Mouse (Mus musculus) CH12.LX (cell line): ENCODE measurements around the gene Plch2.

Experiments
- CHD1 ChIP-seq: IDR thresholded peaks from 2 replicates; pipeline ENCODE4 v1.6.1; 2012; ENCODE audit warnings: low read depth, low read length, improper control_type of control experiment, inconsistent platforms
- CTCF ChIP-seq, 2 experiments: IDR thresholded peaks in 1 of 2; conservative IDR thresholded peaks in 1 of 2; 2 replicates each; pipeline ENCODE4 v1.5.1; 2011 to 2012; ENCODE audit warnings: low read depth in 2 of 2, low read length in 2 of 2, improper control_type of control experiment in 1 of 2, inconsistent platforms in 1 of 2, mild to moderate bottlenecking in 1 of 2, moderate library complexity in 1 of 2
- GABPA ChIP-seq: IDR thresholded peaks from 2 replicates; pipeline ENCODE4 v1.6.1; 2012; ENCODE audit warnings: low read depth, low read length, improper control_type of control experiment, inconsistent platforms; ENCODE audit not compliant: insufficient replicate concordance
- HCFC1 ChIP-seq: IDR thresholded peaks from 2 replicates; pipeline ENCODE4 v1.6.1; 2012; ENCODE audit warnings: low read depth, mild to moderate bottlenecking, inconsistent platforms, low read length, improper control_type of control experiment
- MAFK ChIP-seq: IDR thresholded peaks from 2 replicates; pipeline ENCODE4 v1.6.1; 2011; ENCODE audit warnings: low read length, improper control_type of control experiment; ENCODE audit not compliant: insufficient replicate concordance
- MAX ChIP-seq: IDR thresholded peaks from 2 replicates; pipeline ENCODE4 v1.6.1; 2011; ENCODE audit warnings: low read length, improper control_type of control experiment
- MAZ ChIP-seq: IDR thresholded peaks from 2 replicates; pipeline ENCODE4 v1.6.1; 2012; ENCODE audit warnings: low read depth, mild to moderate bottlenecking, inconsistent platforms, low read length, improper control_type of control experiment, moderate library complexity
- MXI1 ChIP-seq: IDR thresholded peaks from 2 replicates; pipeline ENCODE4 v1.6.1; 2011; ENCODE audit warnings: mild to moderate bottlenecking, low read depth, low read length, improper control_type of control experiment
- NELFE ChIP-seq: IDR thresholded peaks from 2 replicates; pipeline ENCODE4 v1.6.1; 2011; ENCODE audit warnings: low read depth, low read length, improper control_type of control experiment
- POLR2A ChIP-seq: IDR thresholded peaks from 2 replicates; pipeline ENCODE4 v1.6.1; 2011; ENCODE audit warnings: low read depth, mild to moderate bottlenecking, improper control_type of control experiment, low read length
- POLR2AphosphoS2 ChIP-seq: IDR thresholded peaks from 2 replicates; pipeline ENCODE4 v1.6.1; 2011; ENCODE audit warnings: low read depth, low read length, improper control_type of control experiment
- TCF12 ChIP-seq: IDR thresholded peaks from 2 replicates; pipeline ENCODE4 v1.6.1; 2014; ENCODE audit warnings: low read depth, mild to moderate bottlenecking, inconsistent platforms, low read length, improper control_type of control experiment
- USF2 ChIP-seq: conservative IDR thresholded peaks from 2 replicates; pipeline ENCODE4 v1.6.1; 2011; ENCODE audit warnings: low read depth, low read length, improper control_type of control experiment

GRCm38 (mm10) chr4:154952461-154953241 lies 103.9 kb downstream of the Plch2 start:
- TF ChIP-seq CTCF (conservative IDR thresholded peaks at IDR 0.05 in 1 of 2, IDR thresholded peaks at IDR 0.05 in 1 of 2; ENCODE audit: low read depth in 2 of 2, low read length in 2 of 2) (no peak), CHD1 (no peak), POLR2A (no peak), MAX (no peak), MAFK (no peak), HCFC1 (no peak), GABPA (no peak), TCF12 (no peak), NELFE (no peak), MXI1 (no peak), USF2 (no peak), POLR2AphosphoS2 (no peak), MAZ (no peak)
